Mouse (Mus musculus): ENCODE data around the gene Zranb3. TPM values are rescaled to one million over a fixed set of nuclear protein-coding genes. Genes with fewer than 3 reads are reported as not detected.
A peak's percentile ranks its signal among the peaks of the same experiment; 100 is the strongest.
"Not testable (repeated sequence)": the region's sequence is repeated elsewhere in the genome, so short reads cannot be mapped to it uniquely, and the experiment has no call there.

The Zranb3 gene
- polyA plus RNA-seq (2012; rRNA removed): 0.72 and 1.1 TPM in 2 replicates

- peak within 1 kb of the TSS; percentile 92 for H3K4me3 ChIP-seq (replicated peaks; ENCODE audit: extremely low read depth, low read depth, low read length)
- no peaks in the 10 kb centered on the region for H3K4me1 ChIP-seq (ENCODE audit: control insufficient read depth, insufficient read depth, low read length)
- DNase-seq: peak; percentile 91
- under 1% methylated on average over 43 of the region's 43 CpGs for WGBS
- TF ChIP-seq POLR2A (IDR thresholded peaks at IDR 0.05; ENCODE audit: borderline replicate concordance, extremely low read depth, low read depth, low read length) (peak; percentile 61; the same call in 1 of the 2 replicates), CTCF (IDR thresholded peaks at IDR 0.05; ENCODE audit: insufficient read depth, low read length) (no peak)
These were observed at the start of gene Zranb3, which contains the start of gene R3hdm1 for GRCm38 (mm10) chr1:128102641-128103461. TSS of gene Zranb3 (minus strand) at chr1:128103047. TSS of gene R3hdm1 (plus strand) at chr1:128103301.

GRCm38 (mm10) chr1:128141737-128142136 is 38.9 kb upstream of the Zranb3 start:
- H3K4me1 ChIP-seq (ENCODE audit: control insufficient read depth, insufficient read depth, low read length): no peaks in the 10 kb centered on the region
- H3K4me3 ChIP-seq (replicated peaks; ENCODE audit: extremely low read depth, low read depth, low read length): no peak overlapping the region
- TF ChIP-seq CTCF (IDR thresholded peaks at IDR 0.05; ENCODE audit: insufficient read depth, low read length) (no peak), POLR2A (IDR thresholded peaks at IDR 0.05; ENCODE audit: borderline replicate concordance, extremely low read depth, low read depth, low read length) (no peak)
- DNase-seq: no peak

- H3K4me3 ChIP-seq (replicated peaks; ENCODE audit: extremely low read depth, low read depth, low read length): no peak overlapping the region
- no peaks in the 10 kb centered on the region for H3K4me1 ChIP-seq (ENCODE audit: control insufficient read depth, insufficient read depth, low read length)
- DNase-seq: no peak
- TF ChIP-seq POLR2A (IDR thresholded peaks at IDR 0.05; ENCODE audit: borderline replicate concordance, extremely low read depth, low read depth, low read length) (no peak), CTCF (IDR thresholded peaks at IDR 0.05; ENCODE audit: insufficient read depth, low read length) (no peak)
These were observed 38.2 kb upstream of the Zranb3 start for GRCm38 (mm10) chr1:128141039-128141438.

GRCm38 (mm10) chr1:128136222-128136621 is 33.4 kb upstream of the Zranb3 start:
- H3K4me3 ChIP-seq (replicated peaks; ENCODE audit: extremely low read depth, low read depth, low read length); H3K4me1 ChIP-seq (ENCODE audit: control insufficient read depth, insufficient read depth, low read length); DNase-seq: not testable (repeated sequence)

- Histone ChIP-seq H3K4me1 (ENCODE audit: control insufficient read depth, insufficient read depth, low read length) (no peaks in the 10 kb centered on the region), H3K4me3 (replicated peaks; ENCODE audit: extremely low read depth, low read depth, low read length) (no peak overlapping the region)
- 92% methylated on average over 4 of the region's 4 CpGs for WGBS
- TF ChIP-seq POLR2A (IDR thresholded peaks at IDR 0.05; ENCODE audit: borderline replicate concordance, extremely low read depth, low read depth, low read length): no peak
- no peak for TF ChIP-seq CTCF (IDR thresholded peaks at IDR 0.05; ENCODE audit: insufficient read depth, low read length)
- no peak for DNase-seq
These were observed 18.2 kb upstream of the Zranb3 start for GRCm38 (mm10) chr1:128120913-128121627.

GRCm38 (mm10) chr1:128103520-128104088 is 757 bp upstream of the Zranb3 start:
- WGBS: under 1% methylated on average over 47 of the region's 47 CpGs

GRCm38 (mm10) chr1:128102251-128102640 is 601 bp downstream of the Zranb3 start:
- peak; percentile 49 for DNase-seq
- Histone ChIP-seq H3K4me1 (ENCODE audit: control insufficient read depth, insufficient read depth, low read length) (no peaks in the 10 kb centered on the region), H3K4me3 (replicated peaks; ENCODE audit: extremely low read depth, low read depth, low read length) (peak overlapping the region; percentile 77)
- under 1% methylated on average over 15 of the region's 15 CpGs for WGBS
- TF ChIP-seq CTCF (IDR thresholded peaks at IDR 0.05; ENCODE audit: insufficient read depth, low read length) (no peak), POLR2A (IDR thresholded peaks at IDR 0.05; ENCODE audit: borderline replicate concordance, extremely low read depth, low read depth, low read length) (no peak)

More at GRCm38 (mm10) chr1:128103520-128104088, 757 bp upstream of the Zranb3 start:
- Histone ChIP-seq H3K4me3 (replicated peaks; ENCODE audit: extremely low read depth, low read depth, low read length) (peak overlapping the region; percentile 92), H3K4me1 (ENCODE audit: control insufficient read depth, insufficient read depth, low read length) (no peaks in the 10 kb centered on the region)
- no peak for DNase-seq
- TF ChIP-seq CTCF (IDR thresholded peaks at IDR 0.05; ENCODE audit: insufficient read depth, low read length) (no peak), POLR2A (IDR thresholded peaks at IDR 0.05; ENCODE audit: borderline replicate concordance, extremely low read depth, low read depth, low read length) (no peak)

- Histone ChIP-seq H3K4me1 (ENCODE audit: control insufficient read depth, insufficient read depth, low read length) (no peaks in the 10 kb centered on the region), H3K4me3 (replicated peaks; ENCODE audit: extremely low read depth, low read depth, low read length) (no peak overlapping the region)
- 95% methylated on average over 1 of the region's 1 CpGs for WGBS
- no peak for TF ChIP-seq POLR2A (IDR thresholded peaks at IDR 0.05; ENCODE audit: borderline replicate concordance, extremely low read depth, low read depth, low read length)
- no peak for TF ChIP-seq CTCF (IDR thresholded peaks at IDR 0.05; ENCODE audit: insufficient read depth, low read length)
- DNase-seq: no peak
These were observed 4.5 kb downstream of the Zranb3 start for GRCm38 (mm10) chr1:128098309-128098708.

- 87% methylated on average over 2 of the region's 2 CpGs for WGBS
- Histone ChIP-seq H3K4me1 (ENCODE audit: control insufficient read depth, insufficient read depth, low read length) (no peaks in the 10 kb centered on the region), H3K4me3 (replicated peaks; ENCODE audit: extremely low read depth, low read depth, low read length) (no peak overlapping the region)
- TF ChIP-seq POLR2A (IDR thresholded peaks at IDR 0.05; ENCODE audit: borderline replicate concordance, extremely low read depth, low read depth, low read length): no peak
- no peak for TF ChIP-seq CTCF (IDR thresholded peaks at IDR 0.05; ENCODE audit: insufficient read depth, low read length)
- no peak for DNase-seq
These were observed 8.2 kb downstream of the Zranb3 start for GRCm38 (mm10) chr1:128094686-128095085.
